Mouse (Mus musculus) heart, embryonic 11.5 days (tissue): ENCODE measurements around the gene Bean1. TPM values are rescaled to one million over a fixed set of nuclear protein-coding genes. Genes with fewer than 3 reads are reported as not detected.

Source experiments
- ATAC-seq: fragments of 200-750 bp; cut with Nextera tagmentation; replicated peaks from 2 replicates; pipeline ENCODE4 v1.8.0; 2017; ENCODE audit warnings: moderate library complexity; ENCODE audit not compliant: insufficient number of reproducible peaks, low FRiP score, low TSS enrichment
- H3K27ac ChIP-seq: fragments of 300-500 bp; sonication (generic); 2 replicates; pipeline ENCODE4 v1.5.1; 2014; ENCODE audit warnings: mild to moderate bottlenecking, low read depth, low read length
- H3K27me3 ChIP-seq: fragments of 300-500 bp; sonication (generic); 2 replicates; pipeline ENCODE4 v1.6.1; 2014; ENCODE audit warnings: mild to moderate bottlenecking, low read length, mixed read lengths; ENCODE audit not compliant: control insufficient read depth, insufficient read depth
- H3K36me3 ChIP-seq: fragments of 300-500 bp; sonication (generic); 2 replicates; pipeline ENCODE4 v1.6.1; 2014; ENCODE audit warnings: mild to moderate bottlenecking, low read length, moderate library complexity, mixed read lengths; ENCODE audit not compliant: control insufficient read depth, insufficient read depth
- H3K4me1 ChIP-seq: fragments of 300-500 bp; sonication (generic); 2 replicates; pipeline ENCODE4 v1.6.1; 2014; ENCODE audit warnings: low read length; ENCODE audit not compliant: control insufficient read depth, insufficient read depth
- H3K4me2 ChIP-seq: fragments of 300-500 bp; sonication (generic); 2 replicates; pipeline ENCODE4 v1.6.1; 2014; ENCODE audit warnings: mild to moderate bottlenecking, moderate library complexity
- H3K4me3 ChIP-seq: fragments of 300-500 bp; sonication (generic); 2 replicates; pipeline ENCODE4 v1.5.1; 2014; ENCODE audit warnings: low read depth, low read length
- H3K9ac ChIP-seq: fragments of 300-500 bp; sonication (generic); 2 replicates; pipeline ENCODE4 v1.6.1; 2014; ENCODE audit warnings: mild to moderate bottlenecking, low read depth, low read length, moderate library complexity
- H3K9me3 ChIP-seq: fragments of 300-500 bp; sonication (generic); replicated peaks from 2 replicates; pipeline ENCODE4 v1.6.1; 2016; ENCODE audit warnings: low read length; ENCODE audit not compliant: control insufficient read depth
- WGBS: fragments of 180-500 bp; shearing (Covaris S2); extraction: QIAGEN DNeasy Blood & Tissue Kit; methylation state at CpG from one replicate; pipeline ENCODE4 v1.1.7; 2014; ENCODE audit not compliant: insufficient replicate concordance; 5-methylcytosine and 5-hydroxymethylcytosine counted together
- polyA plus RNA-seq: library from polyadenylated mRNA; unstranded; fragments of >200 nt; fragmentation: Nextera tagmentation; extraction: Ambion mirVana; gene quantifications from 2 replicates; pipeline ENCODE4 v1.2.1, GENCODE M21; 2014

The Bean1 gene
- polyA plus RNA-seq, 1 experiment from 2014 or later, result 0.16 TPM

GRCm38 (mm10) chr8:104184905-104185304 lies 14.7 kb downstream of the Bean1 start:
- no peak overlapping the region for H3K27ac ChIP-seq
- no peaks in the 10 kb centered on the region for H3K27me3 ChIP-seq
- H3K36me3 ChIP-seq, result no peaks in the 10 kb centered on the region
- no peaks in the 10 kb centered on the region for H3K9me3 ChIP-seq
- no peak for ATAC-seq
- H3K4me2 ChIP-seq, result no peak overlapping the region
- 23% methylated on average over 6 of the region's 6 CpGs for WGBS
- H3K4me1 ChIP-seq, result no peaks in the 10 kb centered on the region
- H3K9ac ChIP-seq, result no peak overlapping the region
- no peak overlapping the region for H3K4me3 ChIP-seq

GRCm38 (mm10) chr8:104186827-104187226 lies 16.6 kb downstream of the Bean1 start:
- Histone ChIP-seq H3K9ac (no peak overlapping the region), H3K4me2 (no peak overlapping the region), H3K4me1 (peaks cover 7% of the 10 kb centered on the region; the same call in 1 of the 2 replicates), H3K27ac (no peak overlapping the region), H3K9me3 (no peaks in the 10 kb centered on the region), H3K27me3 (no peaks in the 10 kb centered on the region), H3K36me3 (no peaks in the 10 kb centered on the region), H3K4me3 (no peak overlapping the region)
- WGBS, result 78% methylated on average over 4 of the region's 4 CpGs
- ATAC-seq, result no peak

- 75% methylated on average over 6 of the region's 6 CpGs for WGBS
- Histone ChIP-seq H3K27me3 (no peaks in the 10 kb centered on the region), H3K9me3 (no peaks in the 10 kb centered on the region), H3K4me3 (no peak overlapping the region), H3K9ac (no peak overlapping the region), H3K4me1 (peaks cover 7% of the 10 kb centered on the region; the same call in 1 of the 2 replicates), H3K27ac (no peak overlapping the region), H3K4me2 (no peak overlapping the region), H3K36me3 (no peaks in the 10 kb centered on the region)
- ATAC-seq, result no peak
These were observed 17.4 kb downstream of the Bean1 start for GRCm38 (mm10) chr8:104187622-104188021.

GRCm38 (mm10) chr8:104188459-104188858 lies 18.2 kb downstream of the Bean1 start:
- H3K4me3 ChIP-seq, result no peak overlapping the region
- H3K9me3 ChIP-seq, result peaks cover 3% of the 10 kb centered on the region; the same call in 1 of the 2 replicates
- H3K4me1 ChIP-seq, result peaks cover 7% of the 10 kb centered on the region; the same call in 1 of the 2 replicates
- no peaks in the 10 kb centered on the region for H3K36me3 ChIP-seq
- 59% methylated on average over 5 of the region's 5 CpGs for WGBS
- no peak overlapping the region for H3K4me2 ChIP-seq
- ATAC-seq, result no peak
- no peak overlapping the region for H3K27ac ChIP-seq
- no peaks in the 10 kb centered on the region for H3K27me3 ChIP-seq
- no peak overlapping the region for H3K9ac ChIP-seq

DNA sequence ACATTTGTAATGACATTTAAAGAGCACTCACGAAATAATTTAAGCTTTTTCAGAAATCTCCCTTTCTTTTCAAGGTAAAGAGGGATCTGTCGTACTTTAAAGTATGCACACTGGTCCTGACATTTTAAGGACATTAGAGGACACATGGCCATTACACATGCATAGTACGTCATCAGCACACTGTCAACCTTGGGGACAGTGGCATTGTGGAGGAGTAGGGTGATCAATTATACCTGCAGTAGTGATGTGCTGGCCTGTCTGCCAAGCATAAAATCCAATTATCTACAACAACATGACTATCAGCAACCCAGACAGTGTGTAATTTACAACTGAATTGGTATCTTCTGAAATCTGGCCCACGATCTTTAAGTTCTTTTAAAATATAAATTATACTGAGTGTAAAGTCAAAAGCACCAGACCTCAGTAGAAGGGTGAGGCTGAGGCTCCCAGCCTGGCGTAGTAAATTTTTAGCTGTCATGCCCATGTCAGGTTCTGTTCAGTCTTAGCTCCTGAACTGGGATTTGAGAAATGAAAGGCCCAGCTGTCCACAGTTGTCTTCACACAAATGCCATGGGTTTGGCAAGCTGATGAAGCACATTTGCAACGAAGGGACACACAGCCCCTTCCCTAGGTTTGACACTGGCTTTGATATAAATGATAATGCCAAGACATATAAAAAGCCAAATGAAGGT lies 20.7 kb downstream of the Bean1 start:
- Histone ChIP-seq H3K27ac (no peak overlapping the region), H3K4me2 (no peak overlapping the region), H3K27me3 (no peaks in the 10 kb centered on the region), H3K4me3 (no peak overlapping the region), H3K4me1 (peaks cover 7% of the 10 kb centered on the region; the same call in 1 of the 2 replicates), H3K36me3 (no peaks in the 10 kb centered on the region), H3K9ac (no peak overlapping the region), H3K9me3 (peaks cover 3% of the 10 kb centered on the region; the same call in 1 of the 2 replicates)
- no peak for ATAC-seq
- 68% methylated on average over 6 of the region's 6 CpGs for WGBS

GRCm38 (mm10) chr8:104191496-104191895 lies 21.3 kb downstream of the Bean1 start:
- 27% methylated on average over 11 of the region's 11 CpGs for WGBS
- Histone ChIP-seq H3K4me3 (no peak overlapping the region), H3K36me3 (no peaks in the 10 kb centered on the region), H3K9ac (no peak overlapping the region), H3K9me3 (peaks cover 7% of the 10 kb centered on the region; the same call in 1 of the 2 replicates), H3K4me2 (no peak overlapping the region), H3K4me1 (peaks cover 7% of the 10 kb centered on the region; the same call in 1 of the 2 replicates), H3K27me3 (no peaks in the 10 kb centered on the region), H3K27ac (no peak overlapping the region)
- ATAC-seq, result peak; percentile 73

DNA sequence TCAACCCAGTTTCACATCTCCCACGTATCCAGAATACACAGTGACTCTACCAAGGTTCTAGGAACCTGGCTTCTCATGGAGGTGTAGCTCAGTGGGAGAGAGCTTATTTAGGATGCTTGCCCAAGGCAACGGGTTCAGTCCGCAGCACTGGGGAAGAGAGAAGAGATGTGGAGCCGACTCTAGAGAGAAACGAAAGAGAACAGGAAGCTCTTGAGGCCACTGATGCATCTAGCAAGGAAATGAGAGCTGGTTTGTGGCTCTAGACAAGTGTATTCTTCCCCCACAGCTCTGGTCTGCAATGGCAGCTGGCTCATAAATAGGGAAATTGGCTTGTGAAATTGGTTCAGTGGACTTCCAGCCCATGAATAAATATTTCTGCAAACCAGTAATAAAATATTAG lies 29.6 kb downstream of the Bean1 start:
- WGBS, result 64% methylated on average over 5 of the region's 5 CpGs

DNA sequence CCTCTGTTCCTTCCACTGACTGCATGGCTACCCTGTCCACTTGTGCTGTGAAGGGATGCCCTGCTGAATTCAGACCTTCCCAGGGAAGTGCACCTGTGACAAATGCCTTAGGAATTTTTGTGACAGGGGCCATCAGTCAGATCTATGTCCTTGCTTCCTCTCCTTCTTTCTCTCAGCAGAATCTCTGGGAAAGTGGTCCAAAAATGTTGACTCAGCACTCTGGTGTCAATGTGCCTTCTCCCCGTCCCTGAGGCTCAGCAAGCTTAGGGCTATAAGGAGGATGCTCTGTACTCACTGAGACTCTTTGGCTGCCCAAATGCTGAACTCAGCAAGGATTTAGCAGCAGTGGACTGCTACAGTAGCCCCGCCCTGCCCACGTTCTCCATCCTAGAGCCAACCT lies 31.4 kb downstream of the Bean1 start:
- ATAC-seq, result no peak
- 79% methylated on average over 3 of the region's 3 CpGs for WGBS
- Histone ChIP-seq H3K36me3 (no peaks in the 10 kb centered on the region), H3K4me1 (no peaks in the 10 kb centered on the region), H3K4me2 (no peak overlapping the region), H3K4me3 (no peak overlapping the region), H3K9ac (no peak overlapping the region), H3K9me3 (0 out of 2 replicates have a peak, but pooled peaks cover under 1% of the 10 kb centered on the region), H3K27me3 (peaks cover 3% of the 10 kb centered on the region; the same call in 1 of the 2 replicates), H3K27ac (no peak overlapping the region)

More for the DNA sequence above, 29.6 kb downstream of the Bean1 start:
- Histone ChIP-seq H3K4me2 (no peak overlapping the region), H3K27me3 (peaks cover 3% of the 10 kb centered on the region; the same call in 1 of the 2 replicates), H3K4me1 (no peaks in the 10 kb centered on the region), H3K4me3 (no peak overlapping the region), H3K27ac (no peak overlapping the region), H3K36me3 (no peaks in the 10 kb centered on the region), H3K9me3 (0 out of 2 replicates have a peak, but pooled peaks cover 5% of the 10 kb centered on the region), H3K9ac (no peak overlapping the region)
- ATAC-seq, result no peak

DNA sequence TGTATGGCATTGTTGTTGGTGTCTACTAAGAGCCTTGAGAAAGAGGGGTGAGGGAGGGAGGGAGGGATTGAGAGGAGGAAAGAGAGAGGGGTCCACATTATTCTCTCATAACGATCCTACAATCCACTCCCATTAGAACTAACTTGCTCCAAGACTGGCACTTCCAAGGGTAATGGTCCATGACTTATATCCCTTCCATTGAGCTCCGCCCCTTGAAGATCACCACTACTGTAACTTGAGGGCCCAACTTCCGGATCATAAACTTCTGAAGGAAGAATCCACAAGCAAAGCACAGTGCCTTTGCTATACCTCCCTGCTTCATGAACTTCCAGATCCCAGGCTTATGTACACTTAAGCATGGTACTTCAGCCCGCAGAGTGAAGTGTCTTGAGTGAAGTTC lies 32.1 kb downstream of the Bean1 start:
- Histone ChIP-seq H3K4me3 (no peak overlapping the region), H3K4me2 (no peak overlapping the region), H3K9me3 (no peaks in the 10 kb centered on the region), H3K36me3 (no peaks in the 10 kb centered on the region), H3K27me3 (peaks cover 3% of the 10 kb centered on the region; the same call in 1 of the 2 replicates), H3K9ac (no peak overlapping the region), H3K27ac (no peak overlapping the region), H3K4me1 (no peaks in the 10 kb centered on the region)
- no peak for ATAC-seq
- 74% methylated on average over 4 of the region's 4 CpGs for WGBS
